Mouse (Mus musculus) liver, embryonic 11.5 days (tissue): ENCODE measurements around the gene Tom1. TPM values are rescaled to one million over a fixed set of nuclear protein-coding genes. Genes with fewer than 3 reads are reported as not detected.

Source experiments
- ATAC-seq: fragments of 200-750 bp; cut with Nextera tagmentation; replicated peaks from 2 replicates; pipeline ENCODE4 v1.8.0; 2017; ENCODE audit warnings: moderate number of reproducible peaks, mild to moderate bottlenecking, moderate TSS enrichment, moderate library complexity; ENCODE audit not compliant: low FRiP score
- DNase-seq: peaks from one replicate; pipeline ENCODE4 v3.0.0-alpha.2; 2017; ENCODE audit warnings: low spot score
- H3K27ac ChIP-seq: fragments of 300-500 bp; sonication (generic); 2 replicates; pipeline ENCODE4 v1.5.1; 2014; ENCODE audit warnings: mild to moderate bottlenecking, low read depth, low read length, control low read depth
- H3K27me3 ChIP-seq: fragments of 300-500 bp; sonication (generic); replicated peaks from 2 replicates; pipeline ENCODE4 v1.6.1; 2014; ENCODE audit warnings: low read length, mixed read lengths; ENCODE audit not compliant: control insufficient read depth, insufficient read depth
- H3K36me3 ChIP-seq: fragments of 300-500 bp; sonication (generic); 2 replicates; pipeline ENCODE4 v1.6.1; 2014; ENCODE audit warnings: mild to moderate bottlenecking, low read length, moderate library complexity, mixed read lengths; ENCODE audit not compliant: control insufficient read depth, insufficient read depth
- H3K4me1 ChIP-seq: fragments of 300-500 bp; sonication (generic); replicated peaks from 2 replicates; pipeline ENCODE4 v1.6.1; 2014; ENCODE audit warnings: low read length, mixed read lengths; ENCODE audit not compliant: control insufficient read depth, insufficient read depth
- H3K4me2 ChIP-seq: fragments of 300-500 bp; sonication (generic); 2 replicates; pipeline ENCODE4 v1.6.1; 2014; ENCODE audit warnings: mild to moderate bottlenecking, control low read depth, moderate library complexity
- H3K4me3 ChIP-seq: fragments of 300-500 bp; sonication (generic); 2 replicates; pipeline ENCODE4 v1.5.1; 2014; ENCODE audit warnings: low read depth, low read length, control low read depth
- H3K9ac ChIP-seq: fragments of 300-500 bp; sonication (generic); 2 replicates; pipeline ENCODE4 v1.6.1; 2014; ENCODE audit warnings: low read depth, low read length, control low read depth
- H3K9me3 ChIP-seq: fragments of 300-500 bp; sonication (generic); 2 replicates; pipeline ENCODE4 v1.6.1; 2016; ENCODE audit warnings: low read length, inconsistent platforms, mixed read lengths; ENCODE audit not compliant: control insufficient read depth
- WGBS: fragments of 180-500 bp; shearing (Covaris S2); extraction: QIAGEN DNeasy Blood & Tissue Kit; methylation state at CpG from one replicate; pipeline ENCODE4 v1.1.7; 2014; 5-methylcytosine and 5-hydroxymethylcytosine counted together
- polyA plus RNA-seq: library from polyadenylated mRNA; unstranded; fragments of >200 nt; fragmentation: Nextera tagmentation; extraction: Ambion mirVana; gene quantifications from 2 replicates; pipeline ENCODE4 v1.2.1, GENCODE M21; 2014

The Tom1 gene
- polyA plus RNA-seq, 1 experiment from 2014 or later, result 24.6 TPM

DNA sequence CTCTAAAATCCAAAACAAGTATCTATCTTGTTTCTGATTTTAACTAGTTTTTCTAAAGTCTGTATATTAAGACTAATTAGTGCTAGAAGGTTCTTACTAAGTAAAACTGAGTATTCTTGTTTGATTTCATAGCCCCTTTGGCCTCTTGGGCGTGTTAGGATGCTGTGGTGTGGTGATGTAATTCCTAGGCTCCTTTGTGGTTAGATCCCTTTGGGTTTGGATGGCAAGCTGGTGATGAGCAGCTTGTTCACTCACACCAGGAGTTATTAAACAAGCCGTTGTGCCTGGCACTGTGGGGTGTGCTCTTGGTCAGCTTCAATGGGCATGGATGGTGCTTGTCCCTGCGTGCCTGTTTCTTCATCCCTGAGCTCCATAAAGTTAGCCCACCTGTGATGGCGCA is 19.8 kb downstream of the Tom1 start:
- Histone ChIP-seq H3K4me3 (no peak overlapping the region), H3K36me3 (peaks cover 3% of the 10 kb centered on the region), H3K27me3 (no peaks in the 10 kb centered on the region), H3K27ac (no peak overlapping the region), H3K9ac (no peak overlapping the region), H3K9me3 (no peaks in the 10 kb centered on the region), H3K4me1 (no peaks in the 10 kb centered on the region), H3K4me2 (no peak overlapping the region)
- ATAC-seq, result no peak
- no peak for DNase-seq
- WGBS, result 86% methylated on average over 4 of the region's 4 CpGs

DNA sequence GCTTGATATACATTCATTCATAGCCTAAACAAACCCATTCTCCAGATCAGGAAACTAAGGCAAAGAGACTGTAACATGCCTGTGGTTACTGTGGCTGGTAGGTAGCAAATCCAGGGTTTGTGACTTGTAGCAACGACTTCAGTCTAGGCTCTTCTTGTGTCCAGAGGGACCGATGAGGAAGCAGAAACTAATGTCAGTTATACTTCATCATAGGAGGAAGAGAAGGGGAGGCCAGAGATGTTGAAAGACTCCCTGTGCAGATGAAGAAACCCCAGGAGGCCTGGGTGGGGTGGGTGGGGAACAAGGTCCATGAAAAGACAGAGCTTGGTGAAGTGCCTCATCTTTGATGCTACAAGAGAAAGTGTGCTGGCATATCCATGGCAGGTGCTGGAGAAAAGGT is 22.2 kb downstream of the Tom1 start:
- no peaks in the 10 kb centered on the region for H3K9me3 ChIP-seq
- no peaks in the 10 kb centered on the region; the same call in none of the 2 replicates for H3K36me3 ChIP-seq
- WGBS, result 67% methylated on average over 2 of the region's 2 CpGs
- H3K4me2 ChIP-seq, result no peak overlapping the region
- H3K4me3 ChIP-seq, result no peak overlapping the region
- DNase-seq, result no peak
- H3K9ac ChIP-seq, result no peak overlapping the region
- ATAC-seq, result no peak
- H3K27ac ChIP-seq, result no peak overlapping the region
- H3K27me3 ChIP-seq, result no peaks in the 10 kb centered on the region
- no peaks in the 10 kb centered on the region for H3K4me1 ChIP-seq

DNA sequence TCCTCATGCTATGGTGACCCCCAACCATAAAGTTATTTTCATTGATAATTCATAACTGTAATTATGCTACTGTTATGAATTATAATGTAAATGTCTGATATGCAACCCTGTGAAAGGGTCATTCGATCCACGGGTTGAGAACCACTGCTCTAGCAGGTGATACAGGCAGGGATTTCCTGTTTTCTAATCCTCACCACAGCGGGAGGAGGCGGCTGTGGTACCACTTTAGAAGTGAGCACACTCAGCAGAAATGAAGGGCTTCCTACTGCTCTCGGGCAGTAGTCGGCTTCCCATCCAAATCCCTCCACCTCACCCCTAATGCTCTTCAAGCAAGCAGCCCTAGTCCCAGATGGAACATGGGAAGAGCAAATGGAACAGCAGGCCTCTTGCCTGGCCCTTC is 26.5 kb downstream of the Tom1 start:
- no peak for ATAC-seq
- WGBS, result 75% methylated on average over 6 of the region's 6 CpGs
- H3K36me3 ChIP-seq, result no peaks in the 10 kb centered on the region; the same call in 1 of the 2 replicates
- H3K4me1 ChIP-seq, result no peaks in the 10 kb centered on the region
- H3K27me3 ChIP-seq, result no peaks in the 10 kb centered on the region
- DNase-seq, result no peak
- no peak overlapping the region for H3K4me3 ChIP-seq
- H3K9ac ChIP-seq, result no peak overlapping the region
- H3K27ac ChIP-seq, result no peak overlapping the region
- no peak overlapping the region for H3K4me2 ChIP-seq
- no peaks in the 10 kb centered on the region for H3K9me3 ChIP-seq

DNA sequence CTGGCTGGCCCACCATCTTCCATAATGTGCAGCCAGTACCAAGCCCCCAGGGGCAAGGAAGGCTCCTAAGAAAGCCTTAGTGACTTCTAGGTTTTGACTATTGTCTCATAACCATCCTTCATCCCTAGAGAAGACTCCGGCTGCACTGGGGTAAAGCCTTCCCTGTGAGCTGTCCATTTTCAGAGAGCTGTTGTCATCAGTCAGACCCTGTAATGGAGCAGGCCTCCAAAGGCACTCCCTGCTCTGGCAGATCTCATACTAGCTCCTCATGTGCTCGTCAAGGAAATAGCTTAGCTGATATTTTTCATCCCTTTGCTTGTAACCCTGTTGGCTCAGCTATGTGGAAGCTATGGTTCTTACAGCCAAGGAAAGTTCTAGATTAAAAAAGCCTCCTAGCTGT is 27.3 kb downstream of the Tom1 start:
- ATAC-seq (no peak), DNase-seq (no peak)
- Histone ChIP-seq H3K27ac (no peak overlapping the region), H3K36me3 (no peaks in the 10 kb centered on the region; the same call in 1 of the 2 replicates), H3K9me3 (no peaks in the 10 kb centered on the region), H3K9ac (no peak overlapping the region), H3K4me2 (no peak overlapping the region), H3K27me3 (no peaks in the 10 kb centered on the region), H3K4me3 (no peak overlapping the region), H3K4me1 (no peaks in the 10 kb centered on the region)
- WGBS, result 81% methylated on average over 2 of the region's 2 CpGs

DNA sequence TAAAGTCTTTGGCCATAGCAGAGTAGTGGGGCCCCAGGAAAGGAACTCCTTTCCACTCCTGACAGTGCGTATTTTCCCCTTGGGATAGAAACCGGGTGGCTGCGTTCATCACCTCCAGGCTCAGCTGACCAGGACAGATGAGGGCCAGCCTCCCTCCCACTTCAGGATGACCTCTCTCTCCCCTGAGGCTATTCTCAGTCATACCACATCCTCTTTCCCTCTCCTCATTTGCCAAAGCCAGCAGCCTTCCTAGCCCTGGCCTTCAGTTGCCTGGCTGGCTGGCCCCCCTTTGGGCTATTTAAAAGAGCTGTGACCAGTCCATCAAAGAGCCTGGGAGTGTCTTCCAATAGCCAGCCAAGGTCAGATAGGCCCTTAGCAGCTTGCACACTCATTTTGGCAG is 29.8 kb downstream of the Tom1 start:
- ATAC-seq, result no peak
- Histone ChIP-seq H3K4me1 (no peaks in the 10 kb centered on the region), H3K9ac (no peak overlapping the region), H3K27me3 (no peaks in the 10 kb centered on the region), H3K9me3 (no peaks in the 10 kb centered on the region), H3K27ac (no peak overlapping the region), H3K4me2 (no peak overlapping the region), H3K4me3 (no peak overlapping the region), H3K36me3 (no peaks in the 10 kb centered on the region; the same call in 1 of the 2 replicates)
- 69% methylated on average over 3 of the region's 3 CpGs for WGBS
- no peak for DNase-seq

DNA sequence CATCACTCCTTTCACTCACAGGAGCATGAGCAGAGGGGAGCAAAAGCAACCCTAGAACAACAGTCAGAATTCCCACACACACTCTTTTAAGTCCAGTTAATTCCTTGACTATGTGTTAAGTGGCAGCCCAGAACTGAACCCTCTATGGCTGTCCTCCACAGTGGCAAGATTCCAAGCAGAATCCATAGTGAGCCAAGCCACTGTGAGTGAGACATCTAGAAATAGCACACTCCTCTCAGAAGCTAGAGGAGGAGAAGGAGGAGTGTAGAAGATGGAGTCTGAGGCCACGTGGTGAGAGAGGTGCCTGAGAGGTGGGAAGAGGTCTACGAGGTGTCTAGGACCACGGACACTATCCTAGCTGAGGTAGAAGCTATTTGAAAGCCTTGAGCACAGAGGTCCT is 31.3 kb downstream of the Tom1 start:
- H3K4me3 ChIP-seq, result no peak overlapping the region
- no peak overlapping the region for H3K27ac ChIP-seq
- H3K36me3 ChIP-seq, result no peaks in the 10 kb centered on the region; the same call in 1 of the 2 replicates
- H3K27me3 ChIP-seq, result no peaks in the 10 kb centered on the region
- WGBS, result 86% methylated on average over 3 of the region's 3 CpGs
- H3K9me3 ChIP-seq, result no peaks in the 10 kb centered on the region
- no peaks in the 10 kb centered on the region for H3K4me1 ChIP-seq
- ATAC-seq (no peak), DNase-seq (no peak)
- H3K4me2 ChIP-seq, result no peak overlapping the region
- H3K9ac ChIP-seq, result no peak overlapping the region

DNA sequence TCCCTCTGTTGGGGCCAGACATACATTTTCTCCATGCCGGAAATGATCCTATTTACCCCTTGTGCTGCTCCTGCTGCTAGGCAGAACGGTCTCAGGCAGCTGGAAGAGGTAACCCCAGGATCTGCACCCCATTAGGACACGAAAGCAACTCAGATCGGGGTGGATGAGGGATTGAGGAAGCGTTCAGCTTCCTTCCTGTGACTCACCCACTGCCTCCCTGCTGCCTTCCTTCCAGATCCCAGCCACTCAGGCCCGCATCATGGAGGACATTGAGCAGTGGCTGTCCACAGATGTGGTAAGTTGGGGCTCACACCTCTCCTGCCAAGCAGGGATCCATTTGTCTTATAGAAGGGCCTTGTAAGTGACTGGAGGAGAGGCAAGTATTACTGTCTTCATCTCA is 33.8 kb downstream of the Tom1 start:
- 49% methylated on average over 6 of the region's 6 CpGs for WGBS
- H3K9me3 ChIP-seq, result no peaks in the 10 kb centered on the region
- ATAC-seq, result no peak
- no peak overlapping the region for H3K4me3 ChIP-seq
- H3K27ac ChIP-seq, result no peak overlapping the region
- no peaks in the 10 kb centered on the region for H3K27me3 ChIP-seq
- H3K36me3 ChIP-seq, result no peaks in the 10 kb centered on the region; the same call in 1 of the 2 replicates
- DNase-seq, result no peak
- H3K9ac ChIP-seq, result no peak overlapping the region
- H3K4me2 ChIP-seq, result no peak overlapping the region
- H3K4me1 ChIP-seq, result no peaks in the 10 kb centered on the region

DNA sequence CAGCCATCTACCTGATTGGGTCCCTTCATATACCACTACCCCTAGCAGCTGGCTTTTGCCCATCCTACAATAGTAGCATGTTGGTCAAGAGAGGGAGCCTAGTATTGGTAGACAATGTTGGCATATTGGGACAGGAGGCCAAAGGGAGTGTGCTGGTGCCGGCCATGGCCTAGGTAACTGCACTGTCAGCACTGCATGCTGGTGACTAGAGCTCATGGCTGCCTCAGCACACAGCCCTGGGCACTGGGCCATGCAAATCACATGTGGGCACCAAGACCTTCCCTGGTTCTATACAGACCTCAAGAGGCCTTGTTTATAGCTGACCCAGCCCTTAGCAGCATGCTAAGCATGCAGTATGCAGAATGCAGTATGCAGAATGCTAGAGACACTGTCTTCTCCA is 36.8 kb downstream of the Tom1 start:
- H3K4me3 ChIP-seq, result no peak overlapping the region
- DNase-seq (no peak), ATAC-seq (no peak)
- H3K4me1 ChIP-seq, result no peaks in the 10 kb centered on the region
- H3K4me2 ChIP-seq, result no peak overlapping the region
- WGBS, result 89% methylated on average over 1 of the region's 1 CpGs
- H3K27me3 ChIP-seq, result no peaks in the 10 kb centered on the region
- no peak overlapping the region for H3K9ac ChIP-seq
- H3K36me3 ChIP-seq, result no peaks in the 10 kb centered on the region
- no peaks in the 10 kb centered on the region for H3K9me3 ChIP-seq
- H3K27ac ChIP-seq, result no peak overlapping the region

DNA sequence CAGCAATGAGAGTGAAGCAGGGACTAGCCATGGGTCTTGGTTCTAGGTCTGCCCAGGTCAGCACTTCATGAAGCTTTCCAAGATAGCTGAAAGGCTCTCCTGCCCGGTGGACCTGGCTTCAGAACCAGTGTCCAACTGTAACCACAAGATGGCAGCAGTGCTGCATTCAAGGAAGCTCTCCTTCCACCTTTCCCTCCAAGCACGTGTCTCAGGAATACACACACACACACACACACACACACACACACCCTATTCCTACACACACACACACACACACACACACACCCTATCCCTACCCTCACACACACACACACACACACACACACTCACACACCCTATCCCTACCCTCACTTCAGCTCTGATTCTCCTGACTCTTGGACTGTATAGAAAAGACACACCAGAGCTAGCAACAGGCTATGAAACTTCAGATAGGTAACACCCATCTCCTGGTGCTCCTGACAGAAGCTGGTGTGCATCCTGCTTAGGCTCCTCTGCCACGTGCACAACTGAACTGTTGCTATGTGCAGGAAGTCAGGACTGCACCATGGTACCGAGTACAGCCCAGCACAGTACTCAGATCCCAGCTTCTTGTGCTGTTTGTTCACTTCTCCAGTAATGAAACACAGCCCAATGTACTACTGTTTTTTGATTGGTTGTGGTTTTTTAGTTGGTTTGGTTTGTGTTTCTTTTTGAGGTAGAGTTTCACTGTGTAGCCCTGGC is 38.3 kb downstream of the Tom1 start:
- 27% methylated on average over 4 of the region's 4 CpGs for WGBS

More for the DNA sequence above, 38.3 kb downstream of the Tom1 start:
- no peaks in the 10 kb centered on the region for H3K4me1 ChIP-seq
- H3K4me3 ChIP-seq, result no peak overlapping the region
- H3K9me3 ChIP-seq, result no peaks in the 10 kb centered on the region
- ATAC-seq (peak; percentile 76), DNase-seq (peak; percentile 68)
- H3K27ac ChIP-seq, result no peak overlapping the region
- no peaks in the 10 kb centered on the region for H3K36me3 ChIP-seq
- H3K4me2 ChIP-seq, result no peak overlapping the region
- no peaks in the 10 kb centered on the region for H3K27me3 ChIP-seq
- H3K9ac ChIP-seq, result no peak overlapping the region
